Mouse (Mus musculus): ENCODE data around the gene Ndst2.
A peak's percentile ranks its signal among the peaks of the same experiment; 100 is the strongest.

Gene Ndst2

GRCm38 (mm10) chr14:20696986-20697385, 37.4 kb downstream of the Ndst2 start:
- peak; percentile 65 to 67 for DNase-seq

- DNase-seq = peak in 1 of 2 experiments; percentile 34
These were observed 38.4 kb downstream of the Ndst2 start for GRCm38 (mm10) chr14:20695761-20696520.

DNA sequence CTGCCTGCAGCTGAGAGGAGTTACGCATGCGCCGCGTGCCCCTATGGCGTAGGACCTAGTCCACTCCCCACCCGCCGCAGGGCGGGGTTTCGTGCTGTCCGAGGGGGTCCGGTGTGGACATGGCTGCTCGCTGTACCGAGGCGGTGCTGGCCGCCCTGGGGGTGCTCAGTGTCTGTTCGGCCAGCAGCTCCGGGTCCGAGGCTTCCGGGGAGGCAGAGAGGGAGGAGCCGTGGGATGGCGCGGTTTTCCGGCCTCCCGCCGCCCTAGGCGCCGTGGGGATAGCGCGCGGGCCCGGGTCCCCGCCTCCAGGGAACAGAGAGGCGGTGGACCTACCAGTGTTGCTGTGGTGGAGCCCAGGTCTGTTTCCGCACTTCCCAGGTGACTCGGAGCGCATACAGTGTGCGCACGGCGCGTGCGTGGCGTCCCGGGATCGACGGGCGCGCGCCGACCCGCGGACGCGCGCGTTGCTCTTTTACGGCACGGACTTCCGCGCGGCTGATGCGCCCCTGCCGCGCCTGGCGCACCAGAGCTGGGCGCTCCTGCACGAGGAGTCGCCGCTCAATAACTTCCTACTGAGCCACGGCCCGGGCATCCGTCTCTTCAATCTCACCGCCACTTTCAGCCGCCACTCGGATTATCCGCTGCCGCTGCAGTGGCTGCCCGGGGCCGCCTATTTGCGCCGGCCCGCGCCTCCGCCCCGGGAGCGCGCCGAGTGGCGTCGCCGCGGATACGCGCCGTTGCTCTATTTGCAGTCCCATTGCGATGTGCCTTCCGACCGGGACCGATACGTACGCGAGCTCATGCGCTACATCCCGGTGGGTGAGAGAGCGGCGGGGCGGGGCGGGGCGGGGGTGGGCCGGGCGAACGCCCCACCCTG, 39.2 kb downstream of the Ndst2 start, which contains the start of gene Fut11:
TSS of gene Fut11 (plus strand) at position 85 of the 877 bp plus-strand sequence.
- peak; percentile 93 to 94 for DNase-seq

DNA sequence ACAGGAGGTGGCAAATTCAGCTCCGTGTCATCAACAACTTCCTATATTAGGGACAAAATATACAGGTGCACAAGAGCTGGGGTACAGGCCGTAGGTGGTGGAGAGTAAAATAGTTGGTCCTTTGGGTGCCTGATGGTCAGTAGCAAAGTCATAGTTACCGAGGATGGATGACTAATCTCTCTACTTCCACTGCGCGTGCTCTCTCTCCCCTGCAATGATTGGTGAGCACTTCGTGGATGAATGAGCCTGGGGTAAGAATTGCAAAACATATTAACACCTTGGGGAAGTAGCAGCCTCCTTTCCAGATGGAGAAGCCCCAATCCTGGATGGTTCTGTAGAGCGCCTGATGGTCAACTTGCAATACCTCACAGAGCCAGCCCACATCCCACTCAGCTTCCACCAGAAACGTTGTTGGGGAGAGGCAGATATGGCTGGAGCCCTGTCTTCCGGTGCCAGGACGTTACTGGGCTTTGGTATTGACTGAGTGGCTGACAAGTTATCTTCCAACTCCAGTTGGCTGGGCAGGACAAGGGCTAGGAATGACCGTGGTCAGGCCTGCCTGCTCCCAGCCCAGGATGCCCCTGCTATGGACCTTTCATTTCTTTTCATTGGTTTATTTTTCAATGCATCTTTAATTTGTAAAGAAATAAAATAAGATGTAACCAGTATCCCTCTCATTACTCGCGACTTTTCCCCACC, 40.0 kb downstream of the Ndst2 start:
- no peak for DNase-seq

- no peak for DNase-seq
These were observed 40.7 kb downstream of the Ndst2 start for GRCm38 (mm10) chr14:20693589-20694101.

GRCm38 (mm10) chr14:20691772-20692171, 42.6 kb downstream of the Ndst2 start:
- no peak for DNase-seq

GRCm38 (mm10) chr14:20689009-20689408, 45.4 kb downstream of the Ndst2 start:
- DNase-seq = no peak

DNA sequence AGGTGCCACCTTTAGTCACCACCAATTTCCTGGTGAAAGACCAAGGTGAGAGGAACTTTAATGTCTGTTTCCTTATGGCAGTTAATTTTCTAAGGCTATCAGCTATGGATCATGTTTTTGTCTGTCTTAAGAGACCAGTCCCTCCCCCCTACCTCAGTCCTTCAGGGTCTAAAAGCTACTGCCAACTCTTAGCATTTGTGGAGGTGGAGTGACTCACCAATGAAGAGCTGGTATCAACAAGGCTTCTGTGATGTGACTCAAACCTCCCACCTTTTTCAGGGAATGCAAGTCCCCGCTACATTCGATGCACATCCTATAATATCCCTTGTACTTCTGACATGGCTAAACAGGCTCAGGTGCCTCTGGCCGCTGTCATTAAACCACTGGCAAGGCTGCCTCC, 47.8 kb downstream of the Ndst2 start:
- DNase-seq = no peak

DNA sequence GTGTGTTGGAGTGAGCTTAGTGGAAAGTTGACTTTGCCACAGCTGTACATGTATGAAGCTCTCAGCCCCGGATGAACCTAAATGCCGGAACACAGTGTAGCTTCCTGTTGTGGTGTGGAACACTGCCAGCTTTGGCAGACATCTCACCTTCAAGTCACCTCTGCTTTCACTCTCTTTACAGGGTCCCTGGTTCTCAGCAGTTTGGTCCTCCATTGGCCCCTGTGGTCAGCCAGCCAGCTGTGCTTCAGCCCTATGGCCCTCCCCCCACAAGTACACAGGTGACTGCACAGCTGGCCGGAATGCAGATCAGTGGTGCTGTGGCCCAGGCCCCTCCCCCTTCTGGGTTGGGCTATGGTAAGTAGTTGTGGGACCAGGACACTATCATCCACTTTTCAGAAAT, 51.9 kb downstream of the Ndst2 start:
- peak in 1 of 2 experiments; percentile 9 for DNase-seq

- DNase-seq = no peak
These were observed 52.6 kb downstream of the Ndst2 start for GRCm38 (mm10) chr14:20681742-20682141.

GRCm38 (mm10) chr14:20677906-20678305, 56.5 kb downstream of the Ndst2 start:
- no peak for DNase-seq

DNA sequence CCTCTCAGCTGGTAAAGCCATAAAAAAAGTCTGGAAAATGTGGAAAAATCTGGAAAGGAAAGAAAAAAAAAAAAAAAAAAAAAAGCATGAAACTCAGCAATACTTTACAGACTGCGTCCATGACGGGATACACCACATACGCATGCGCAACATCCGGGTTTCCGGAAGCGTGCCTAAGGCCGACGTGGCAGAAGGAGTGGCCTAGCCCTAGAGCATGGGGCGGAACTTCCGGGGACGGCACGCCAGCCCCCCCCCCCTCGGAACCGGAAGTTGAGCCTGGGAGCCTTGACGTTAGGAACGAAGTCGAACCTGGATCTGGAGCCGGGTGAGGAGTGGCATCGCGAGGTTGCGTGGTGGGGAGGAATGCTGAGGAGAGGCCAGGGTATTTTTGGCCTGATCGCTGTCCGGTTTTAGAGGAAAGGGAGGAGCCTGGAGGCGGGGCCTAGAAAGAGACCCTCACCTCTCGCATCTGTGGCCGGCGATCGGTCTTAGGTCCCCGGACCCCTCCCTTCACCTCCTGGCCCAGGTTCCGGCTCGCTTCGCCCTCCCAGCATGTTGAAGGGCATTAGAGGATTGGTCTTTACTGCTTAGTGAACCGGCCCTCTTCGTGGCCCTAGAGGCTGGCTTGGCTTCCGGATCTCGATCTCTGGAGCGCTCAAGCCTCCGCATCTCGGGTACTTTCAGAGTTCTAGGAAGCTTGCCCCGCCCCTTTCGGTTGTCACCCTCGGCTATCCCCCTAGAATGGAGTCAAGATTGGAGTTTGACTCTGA, 60.1 kb downstream of the Ndst2 start, which contains the start of gene Sec24c:
TSS of gene Sec24c (plus strand) at position 245 of the 770 bp plus-strand sequence.
- peak; percentile 99 to 100 for DNase-seq

- DNase-seq = peak in 1 of 2 experiments; percentile 38
These were observed 60.7 kb downstream of the Ndst2 start for GRCm38 (mm10) chr14:20673735-20674063.

Measured in cerebellum, postnatal 14 days (tissue).